Mouse (Mus musculus): ENCODE results near the gene Best2. TPM values are rescaled to one million over a fixed set of nuclear protein-coding genes. Genes with fewer than 3 reads are reported as not detected.

Gene Best2
- total and polyA plus RNA-seq, 3 experiments, result 0.04 to 0.13 TPM; not detected in 1

DNA sequence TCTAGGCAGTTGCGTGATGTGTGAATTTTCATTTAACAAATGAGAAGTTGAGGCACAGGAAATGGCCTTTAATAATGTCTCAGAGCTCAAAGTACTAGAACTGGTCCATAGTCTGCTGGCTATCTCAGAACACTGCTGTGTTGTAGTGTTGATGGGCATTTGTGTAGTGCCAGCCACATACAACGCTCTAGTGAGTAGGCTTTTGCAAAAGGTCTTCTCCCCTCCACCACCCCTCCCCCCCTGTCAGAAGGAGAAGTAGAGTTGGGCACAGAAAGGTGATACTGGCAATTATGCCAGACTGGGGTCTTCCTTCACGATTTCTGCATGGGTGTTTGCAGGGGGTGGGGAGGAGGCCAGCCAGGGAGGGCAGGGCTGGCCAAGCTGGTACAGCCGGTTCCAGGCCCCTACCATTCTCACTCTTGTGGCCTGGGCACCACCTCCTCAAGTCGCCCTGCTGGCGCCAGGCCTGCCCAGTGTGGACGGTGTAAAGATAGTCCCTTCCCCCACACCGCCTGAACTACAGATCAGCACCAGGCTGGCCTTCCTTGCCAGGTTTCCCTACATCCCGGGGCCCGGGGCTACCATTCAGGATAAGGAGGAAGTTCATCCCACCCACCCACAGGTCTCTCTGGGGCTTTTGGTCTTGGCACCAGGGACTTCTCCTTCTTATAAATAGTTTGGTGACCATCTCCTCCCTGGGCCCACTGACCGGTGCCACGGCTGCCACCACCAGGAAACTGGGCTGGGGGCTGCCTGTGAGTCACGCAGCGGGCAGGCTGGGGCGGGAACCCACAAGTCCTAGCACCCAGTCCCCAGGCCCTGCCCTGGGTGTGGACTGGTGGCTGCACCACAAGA, 32.5 kb downstream of the Best2 start:
- H3K27ac ChIP-seq (ENCODE audit: control insufficient read depth, low read depth, low read length), result peak overlapping the region; percentile 99
- H3K27me3 ChIP-seq (ENCODE audit: control insufficient read depth in 1 of 2, insufficient read depth in 2 of 2, low read length in 2 of 2), result no peaks in the 10 kb centered on the region
- H3K79me2 ChIP-seq (ENCODE audit: control insufficient read depth, insufficient read depth, low read length, poor library complexity), result peaks cover 23% of the 10 kb centered on the region
- H3K9ac ChIP-seq (ENCODE audit: control insufficient read depth, low read depth, low read length, poor library complexity, severe bottlenecking), result peak overlapping the region; percentile 83
- H3K36me3 ChIP-seq (ENCODE audit: control insufficient read depth in 1 of 2, insufficient read depth in 2 of 2, low read length in 2 of 2), result peaks cover 0 to 43% of the 10 kb centered on the region in 2 experiments; a peak in 2 of 4 replicates
- H3K9me3 ChIP-seq (replicated peaks; ENCODE audit: insufficient read depth, low read length), result no peaks in the 10 kb centered on the region
- DNase-seq (ENCODE audit: low read depth, low spot score), result peak; percentile 51
- H3K4me1 ChIP-seq (ENCODE audit: control insufficient read depth in 1 of 2, insufficient read depth in 2 of 2, low read length in 2 of 2), result peaks cover 11 to 59% of the 10 kb centered on the region in 2 experiments
- peak overlapping the region in 1 of 2 experiments; percentile 4; a peak in 2 of 4 replicates for H3K4me3 ChIP-seq (ENCODE audit: control insufficient read depth in 1 of 2, insufficient read depth in 1 of 2, low read depth in 2 of 2, low read length in 2 of 2)
- TF ChIP-seq MAZ (IDR thresholded peaks at IDR 0.05; ENCODE audit: low read depth, low read length) (no peak), CHD2 (IDR thresholded peaks at IDR 0.05; ENCODE audit: low read length) (peak; percentile 24), TCF12 (IDR thresholded peaks at IDR 0.05; ENCODE audit: low read depth, low read length) (no peak), EP300 (IDR thresholded peaks at IDR 0.05; ENCODE audit: low read depth in 1 of 2, low read length in 2 of 2) (0 out of 4 replicates have a peak, but pooled peaks of 1 of the 2 experiments have one; percentile 8)

DNA sequence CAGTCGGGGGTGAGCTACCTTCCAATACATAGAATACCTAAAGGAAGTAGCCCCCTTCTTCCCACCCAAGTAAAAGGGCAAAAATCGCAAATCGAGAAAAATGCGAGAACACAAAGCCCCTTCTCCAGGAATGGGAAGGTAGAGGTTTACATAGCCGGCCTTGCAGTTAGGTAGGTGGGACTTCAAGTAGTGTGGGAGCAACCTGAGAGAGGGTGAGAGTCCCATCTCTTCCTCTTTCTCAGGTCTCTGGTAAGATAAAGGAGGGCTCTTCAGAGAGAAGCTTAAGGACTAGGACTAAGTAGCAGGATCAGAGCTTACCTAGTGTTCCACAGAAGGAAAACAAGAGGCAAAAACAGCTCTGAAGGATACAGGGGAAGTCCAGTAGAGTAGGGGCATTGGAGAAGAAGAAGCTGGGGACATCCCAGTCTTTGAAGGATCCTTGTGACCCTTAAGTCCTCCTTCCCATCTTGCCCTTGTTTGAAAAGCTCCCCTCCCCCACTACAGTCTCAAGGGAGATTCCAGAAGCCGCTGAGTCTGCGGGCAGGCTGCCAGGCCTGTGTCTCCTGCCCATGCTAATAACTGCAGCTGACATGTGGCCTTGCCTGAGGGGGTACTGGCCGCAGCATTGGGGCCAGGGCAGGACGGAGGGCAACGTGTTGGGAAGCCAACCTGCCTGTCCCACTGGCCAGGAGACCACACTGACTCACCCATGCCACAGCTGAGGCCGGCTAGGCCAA, 33.5 kb downstream of the Best2 start:
- H3K79me2 ChIP-seq (ENCODE audit: control insufficient read depth, insufficient read depth, low read length, poor library complexity), result peaks cover 28% of the 10 kb centered on the region
- DNase-seq (ENCODE audit: low read depth, low spot score), result peak; percentile 91
- H3K4me1 ChIP-seq (ENCODE audit: control insufficient read depth in 1 of 2, insufficient read depth in 2 of 2, low read length in 2 of 2), result peaks cover 11 to 55% of the 10 kb centered on the region in 2 experiments
- peak overlapping the region; percentile 83 for H3K9ac ChIP-seq (ENCODE audit: control insufficient read depth, low read depth, low read length, poor library complexity, severe bottlenecking)
- H3K9me3 ChIP-seq (replicated peaks; ENCODE audit: insufficient read depth, low read length), result no peaks in the 10 kb centered on the region
- H3K36me3 ChIP-seq (ENCODE audit: control insufficient read depth in 1 of 2, insufficient read depth in 2 of 2, low read length in 2 of 2), result peaks cover 0 to 42% of the 10 kb centered on the region in 2 experiments; a peak in 2 of 4 replicates
- H3K27me3 ChIP-seq (ENCODE audit: control insufficient read depth in 1 of 2, insufficient read depth in 2 of 2, low read length in 2 of 2), result no peaks in the 10 kb centered on the region
- peak overlapping the region; percentile 52 to 64 for H3K4me3 ChIP-seq (ENCODE audit: control insufficient read depth in 1 of 2, insufficient read depth in 1 of 2, low read depth in 2 of 2, low read length in 2 of 2)
- peak overlapping the region; percentile 99 for H3K27ac ChIP-seq (ENCODE audit: control insufficient read depth, low read depth, low read length)
- TF ChIP-seq MAFK (IDR thresholded peaks at IDR 0.05; ENCODE audit: borderline replicate concordance, low read depth, low read length) (no peak), TAL1 (IDR thresholded peaks at IDR 0.05; ENCODE audit: low read length) (no peak), TCF12 (IDR thresholded peaks at IDR 0.05; ENCODE audit: low read depth, low read length) (peak; percentile 40; the same call in 1 of the 2 replicates), BHLHE40 (IDR thresholded peaks at IDR 0.05; ENCODE audit: borderline replicate concordance, low read depth, low read length) (no peak), MAZ (IDR thresholded peaks at IDR 0.05; ENCODE audit: low read depth, low read length) (no peak), CTCF (IDR thresholded peaks at IDR 0.05 in 2 of 3, conservative IDR thresholded peaks at IDR 0.05 in 1 of 3; ENCODE audit: control insufficient read depth in 1 of 3, insufficient read depth in 1 of 3, low read depth in 2 of 3, low read length in 3 of 3, poor library complexity in 1 of 3, severe bottlenecking in 1 of 3) (no peak), JUND (IDR thresholded peaks at IDR 0.05; ENCODE audit: low read depth, low read length) (no peak), NELFE (IDR thresholded peaks at IDR 0.05; ENCODE audit: low read depth, low read length) (peak; percentile 39; the same call in 1 of the 2 replicates), SMC3 (IDR thresholded peaks at IDR 0.05; ENCODE audit: low read depth, low read length) (no peak), MAX (IDR thresholded peaks at IDR 0.05; ENCODE audit: low read length) (peak; percentile 24; the same call in 1 of the 2 replicates), GABPA (IDR thresholded peaks at IDR 0.05; ENCODE audit: low read depth, low read length) (no peak), TBP (IDR thresholded peaks at IDR 0.05; ENCODE audit: low read depth, low read length) (peak; percentile 64), CHD2 (IDR thresholded peaks at IDR 0.05; ENCODE audit: low read length) (peak; percentile 62), E2F4 (IDR thresholded peaks at IDR 0.05; ENCODE audit: borderline replicate concordance, low read depth, low read length) (no peak), POLR2A (IDR thresholded peaks at IDR 0.05; ENCODE audit: control insufficient read depth in 1 of 2, insufficient read depth in 1 of 2, low read depth in 1 of 2, low read length in 2 of 2, poor library complexity in 1 of 2) (peak in 1 of 2 experiments; percentile 54; a peak in 2 of 4 replicates), ZKSCAN1 (IDR thresholded peaks at IDR 0.05; ENCODE audit: low read depth, low read length) (no peak), NRF1 (IDR thresholded peaks at IDR 0.05; ENCODE audit: insufficient read depth, low read depth, low read length, poor library complexity, severe bottlenecking) (no peak), ZNF384 (IDR thresholded peaks at IDR 0.05; ENCODE audit: low read depth, low read length) (no peak), USF2 (IDR thresholded peaks at IDR 0.05; ENCODE audit: borderline replicate concordance in 1 of 2, insufficient read depth in 1 of 2, low read depth in 1 of 2, low read length in 2 of 2) (no peak), MYB (IDR thresholded peaks at IDR 0.05; ENCODE audit: low read depth, low read length) (no peak), SIN3A (IDR thresholded peaks at IDR 0.05; ENCODE audit: low read length) (peak; percentile 64), USF1 (IDR thresholded peaks at IDR 0.05; ENCODE audit: low read depth, low read length) (no peak), CHD1 (IDR thresholded peaks at IDR 0.05; ENCODE audit: low read depth, low read length) (no peak; the same call in 1 of the 2 replicates), POLR2AphosphoS2 (IDR thresholded peaks at IDR 0.05; ENCODE audit: low read length) (no peak), ZC3H11A (IDR thresholded peaks at IDR 0.05; ENCODE audit: low read depth, low read length) (no peak; the same call in 1 of the 2 replicates), HCFC1 (IDR thresholded peaks at IDR 0.05; ENCODE audit: low read depth, low read length) (peak; percentile 45; the same call in 1 of the 2 replicates), EP300 (IDR thresholded peaks at IDR 0.05; ENCODE audit: low read depth in 1 of 2, low read length in 2 of 2) (peak; percentile 38 to 45; a peak in 3 of 4 replicates)

Data from MEL (cell line).